Mouse (Mus musculus): ENCODE results near the gene 4930474N05Rik. TPM values are rescaled to one million over a fixed set of nuclear protein-coding genes. Genes with fewer than 3 reads are reported as not detected.

The 4930474N05Rik gene
- not detected for polyA plus RNA-seq (2014; fragmentation: Illumina TruSeq; extraction: RNeasy Lipid Tissue Mini Kit (QIAGEN cat#74804); ENCODE audit: low read depth, low replicate concordance)

DNA sequence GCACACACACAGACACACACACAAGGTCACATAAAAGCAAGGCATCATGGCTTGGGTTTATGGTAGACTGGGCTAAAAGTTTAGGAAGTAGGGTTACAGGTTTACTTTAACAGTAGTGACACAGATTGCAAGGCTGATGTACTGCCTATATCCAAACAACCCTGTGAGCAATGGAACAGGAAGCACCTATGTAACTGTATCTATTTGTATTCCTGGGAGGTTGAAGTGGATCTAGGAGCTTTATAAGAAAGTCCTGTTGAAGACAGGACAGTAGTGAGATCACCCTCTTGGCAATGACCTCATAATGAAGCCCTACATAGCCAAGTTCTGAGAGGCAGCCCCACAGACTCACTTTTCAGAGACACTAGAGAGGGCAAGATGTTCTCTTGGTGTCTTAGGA lies at the start of gene 4930474N05Rik:
Gene 4930474N05Rik (plus strand): TSS at position 301 of the 400 bp plus-strand sequence.

